Mouse (Mus musculus) stomach, postnatal 0 days (tissue): ENCODE data around the gene 9130213A22Rik. TPM values are rescaled to one million over a fixed set of nuclear protein-coding genes. Genes with fewer than 3 reads are reported as not detected.

Experiments used
- ATAC-seq: fragments of 200-750 bp; cut with Nextera tagmentation; 2 replicates; pipeline ENCODE4 v1.8.0; 2017; ENCODE audit not compliant: low FRiP score, low TSS enrichment
- DNase-seq: peaks from one replicate; pipeline ENCODE4 v3.0.0-alpha.2; 2016; ENCODE audit warnings: low spot score
- H3K27ac ChIP-seq: fragments of 300-500 bp; sonication (generic); replicated peaks from 2 replicates; pipeline ENCODE4 v1.5.1; 2014; ENCODE audit warnings: mild to moderate bottlenecking, control low read depth
- H3K27me3 ChIP-seq: fragments of 300-500 bp; sonication (generic); 2 replicates; pipeline ENCODE4 v1.6.1; 2014; ENCODE audit warnings: low read length; ENCODE audit not compliant: control insufficient read depth, insufficient read depth
- H3K36me3 ChIP-seq: fragments of 300-500 bp; sonication (generic); 2 replicates; pipeline ENCODE4 v1.6.1; 2014; ENCODE audit warnings: low read length, mixed read lengths; ENCODE audit not compliant: control insufficient read depth, insufficient read depth
- H3K4me1 ChIP-seq: fragments of 300-500 bp; sonication (generic); replicated peaks from 2 replicates; pipeline ENCODE4 v1.6.1; 2014; ENCODE audit warnings: antibody characterized with exemption; ENCODE audit not compliant: control insufficient read depth, insufficient read depth
- H3K4me2 ChIP-seq: fragments of 300-500 bp; sonication (generic); replicated peaks from 2 replicates; pipeline ENCODE4 v1.6.1; 2014; ENCODE audit warnings: low read depth, mild to moderate bottlenecking, control low read depth, moderate library complexity
- H3K4me3 ChIP-seq: fragments of 300-500 bp; sonication (generic); 2 replicates; pipeline ENCODE4 v1.5.1; 2014; ENCODE audit warnings: low read depth, low read length, control low read depth
- H3K9ac ChIP-seq: fragments of 300-500 bp; sonication (generic); 2 replicates; pipeline ENCODE4 v1.6.1; 2014; ENCODE audit warnings: mild to moderate bottlenecking, low read length, control low read depth, mixed read lengths
- H3K9me3 ChIP-seq: fragments of 300-500 bp; sonication (generic); 2 replicates; pipeline ENCODE4 v1.6.1; 2016; ENCODE audit warnings: low read length; ENCODE audit not compliant: control insufficient read depth
- CTCF ChIP-seq: IDR thresholded peaks from 2 replicates; pipeline ENCODE4 v1.5.1; 2016; ENCODE audit warnings: antibody characterized with exemption, low read depth, mild to moderate bottlenecking, moderate library complexity
- EP300 ChIP-seq: optimal IDR thresholded peaks from 2 replicates; pipeline ENCODE3; 2016; ENCODE audit warnings: antibody characterized with exemption
- WGBS: fragments of 180-500 bp; shearing (Covaris S2); extraction: QIAGEN DNeasy Blood & Tissue Kit; methylation state at CpG from one replicate; pipeline ENCODE4 v1.1.7; 2014; 5-methylcytosine and 5-hydroxymethylcytosine counted together
- polyA plus RNA-seq: library from polyadenylated mRNA; unstranded; fragments of >200 nt; fragmentation: Nextera tagmentation; extraction: Ambion mirVana; gene quantifications from 2 replicates; pipeline ENCODE4 v1.2.1, GENCODE M21; 2015

9130213A22Rik gene
- polyA plus RNA-seq, 1 experiment from 2014 or later = 0.24 TPM

DNA sequence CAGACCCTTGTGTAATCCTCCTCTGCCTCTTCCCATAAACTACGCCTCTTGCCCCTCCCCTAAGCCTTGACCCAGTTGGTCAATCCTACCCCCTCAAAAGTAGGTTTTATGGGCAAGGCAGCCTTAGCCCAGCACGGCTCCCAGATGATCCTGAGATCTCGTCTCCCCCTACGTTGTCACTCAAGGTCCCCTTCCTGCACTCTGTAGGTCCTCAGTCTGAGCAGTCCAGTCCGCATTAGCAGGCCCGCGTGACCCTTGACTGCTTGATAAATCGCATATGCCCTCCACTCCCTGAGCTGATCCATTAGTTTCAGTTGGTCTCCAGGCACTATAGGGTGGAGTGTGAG lies 12.2 kb upstream of the 9130213A22Rik start:
- Histone ChIP-seq H3K27me3 (no peaks in the 10 kb centered on the region), H3K9me3 (no peaks in the 10 kb centered on the region), H3K4me2 (peak overlapping the region; percentile 70), H3K36me3 (no peaks in the 10 kb centered on the region), H3K9ac (peak overlapping the region; percentile 48; the same call in 1 of the 2 replicates), H3K4me1 (peaks cover 4% of the 10 kb centered on the region; the same call in 1 of the 2 replicates), H3K4me3 (peak overlapping the region; percentile 45), H3K27ac (no peak overlapping the region)
- DNase-seq (no peak), ATAC-seq (no peak)
- no peak for TF ChIP-seq CTCF
- no peak for TF ChIP-seq EP300
- WGBS = 27% methylated on average over 8 of the region's 8 CpGs

DNA sequence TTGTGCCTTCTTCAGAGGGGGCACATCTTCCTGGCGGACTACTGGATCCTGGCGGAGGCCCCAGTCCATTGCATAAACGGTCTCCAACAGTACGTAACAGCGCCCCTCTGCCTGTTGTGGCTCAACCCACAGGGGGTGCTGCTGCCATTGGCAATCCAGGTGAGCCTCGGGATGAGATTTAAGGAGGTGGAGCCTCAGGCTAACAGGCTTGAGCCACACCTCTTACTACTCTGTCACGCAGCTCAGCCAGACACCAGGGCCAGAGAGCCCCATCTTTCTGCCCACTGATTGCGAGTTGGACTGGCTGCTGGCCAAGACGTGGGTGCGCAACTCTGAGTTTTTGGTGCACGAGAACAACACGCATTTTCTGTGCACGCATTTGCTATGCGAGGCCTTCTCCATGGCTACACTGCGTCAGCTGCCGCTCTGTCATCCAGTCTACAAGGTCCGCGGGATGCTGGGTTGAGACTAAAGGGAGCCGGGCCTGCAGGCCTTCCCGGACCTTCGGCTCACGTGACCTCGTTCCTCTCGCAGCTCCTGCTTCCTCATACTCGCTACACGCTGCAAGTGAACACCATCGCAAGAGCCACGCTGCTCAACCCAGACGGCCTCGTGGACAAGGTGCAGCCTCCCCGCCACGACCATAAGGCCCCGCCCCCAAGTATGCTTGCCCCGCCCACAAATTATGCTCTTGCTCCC lies 11.7 kb upstream of the 9130213A22Rik start:
- no peaks in the 10 kb centered on the region for H3K27me3 ChIP-seq
- H3K36me3 ChIP-seq = no peaks in the 10 kb centered on the region
- DNase-seq (peak; percentile 72), ATAC-seq (peak; percentile 82)
- 3% methylated on average over 34 of the region's 34 CpGs for WGBS
- peak overlapping the region; percentile 70 for H3K4me2 ChIP-seq
- H3K4me1 ChIP-seq = peaks cover 4% of the 10 kb centered on the region; the same call in 1 of the 2 replicates
- peak overlapping the region; percentile 45 for H3K4me3 ChIP-seq
- peak; percentile 77 for TF ChIP-seq CTCF
- TF ChIP-seq EP300 = no peak
- peak overlapping the region; percentile 48 for H3K9ac ChIP-seq
- H3K9me3 ChIP-seq = no peaks in the 10 kb centered on the region
- H3K27ac ChIP-seq = peak overlapping the region; percentile 63

DNA sequence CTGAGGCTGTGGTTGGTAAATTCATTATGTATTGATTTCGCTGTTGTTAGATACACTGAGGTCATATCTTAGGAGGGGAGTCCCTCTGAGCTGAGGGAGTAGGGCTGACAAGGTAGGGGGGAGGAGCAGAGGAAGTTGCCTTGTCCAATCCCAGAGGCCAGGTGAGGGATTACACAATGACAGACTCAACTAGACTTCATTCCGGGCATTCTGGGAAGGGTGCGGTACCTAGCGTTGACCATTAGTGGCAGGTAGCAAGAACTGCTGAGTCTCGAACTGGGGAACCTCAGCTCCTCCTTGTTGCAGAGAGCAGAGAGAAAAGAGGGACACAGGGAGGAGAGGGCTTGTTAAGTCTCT lies 11.2 kb upstream of the 9130213A22Rik start:
- peak overlapping the region; percentile 63; the same call in 1 of the 2 replicates for H3K27ac ChIP-seq
- H3K27me3 ChIP-seq = no peaks in the 10 kb centered on the region
- peak overlapping the region; percentile 70; the same call in 1 of the 2 replicates for H3K4me2 ChIP-seq
- peak overlapping the region; percentile 45 for H3K4me3 ChIP-seq
- 31% methylated on average over 5 of the region's 5 CpGs for WGBS
- peak overlapping the region; percentile 48 for H3K9ac ChIP-seq
- no peak for TF ChIP-seq EP300
- no peak for TF ChIP-seq CTCF
- H3K9me3 ChIP-seq = no peaks in the 10 kb centered on the region
- DNase-seq (peak; percentile 58), ATAC-seq (peak; percentile 64)
- peaks cover 4% of the 10 kb centered on the region; the same call in 1 of the 2 replicates for H3K4me1 ChIP-seq
- H3K36me3 ChIP-seq = no peaks in the 10 kb centered on the region

DNA sequence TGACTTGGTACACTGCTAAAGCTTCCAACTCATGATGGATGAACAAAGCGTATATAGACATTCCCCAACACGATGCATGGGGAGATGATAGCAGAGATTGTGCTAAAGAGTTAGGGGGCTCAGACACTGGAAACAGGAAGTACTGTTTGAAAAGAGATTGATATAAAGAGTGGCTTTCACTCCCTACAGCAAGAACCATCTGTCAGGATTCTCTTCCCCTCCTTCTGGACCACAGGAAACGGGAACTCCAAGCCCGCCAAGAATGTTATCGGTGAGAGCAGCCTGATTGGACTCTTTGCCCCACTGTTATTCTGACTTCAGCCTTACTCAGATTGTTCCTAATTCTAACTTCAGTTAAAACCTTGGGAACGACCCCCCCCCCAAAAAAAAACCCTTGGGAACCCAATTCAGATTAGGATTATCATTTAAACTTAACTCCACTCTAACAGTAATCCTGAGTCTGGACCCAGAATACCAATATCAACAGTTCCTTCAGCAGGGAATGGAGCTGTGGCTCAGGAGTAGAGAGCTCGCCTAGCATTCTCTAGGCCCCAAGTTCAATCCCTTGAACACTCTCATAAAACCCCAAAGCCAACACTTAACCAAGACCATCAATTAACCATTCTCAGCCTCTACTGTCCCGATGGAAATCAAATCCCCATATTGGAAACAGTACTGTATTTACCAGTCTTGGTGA lies 6.2 kb upstream of the 9130213A22Rik start:
- no peaks in the 10 kb centered on the region for H3K9me3 ChIP-seq
- DNase-seq (no peak), ATAC-seq (no peak)
- 69% methylated on average over 8 of the region's 8 CpGs for WGBS
- H3K4me2 ChIP-seq = no peak overlapping the region
- H3K9ac ChIP-seq = no peak overlapping the region
- no peak overlapping the region for H3K27ac ChIP-seq
- H3K4me1 ChIP-seq = no peaks in the 10 kb centered on the region
- no peaks in the 10 kb centered on the region for H3K36me3 ChIP-seq
- H3K27me3 ChIP-seq = no peaks in the 10 kb centered on the region
- no peak for TF ChIP-seq CTCF
- TF ChIP-seq EP300 = no peak
- no peak overlapping the region for H3K4me3 ChIP-seq

DNA sequence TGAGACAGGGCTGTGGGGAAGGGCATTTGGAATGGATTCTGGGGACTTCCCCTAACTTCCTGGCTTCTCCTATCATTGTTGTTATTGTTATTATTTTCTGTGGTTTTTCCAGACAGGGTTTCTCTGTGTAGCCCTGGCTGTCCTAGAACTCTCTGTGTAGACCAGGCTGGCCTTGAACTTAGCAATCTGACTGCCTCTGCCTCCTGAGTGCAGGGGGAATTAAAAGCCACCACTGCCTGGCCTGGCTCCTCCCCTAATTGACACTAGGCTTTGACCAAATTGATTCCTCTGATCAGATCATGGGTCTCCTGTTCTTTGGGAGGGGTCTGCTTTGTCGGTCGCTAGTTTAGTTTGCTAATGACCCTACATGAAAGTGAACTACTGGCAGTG lies 4.3 kb upstream of the 9130213A22Rik start:
- no peaks in the 10 kb centered on the region for H3K36me3 ChIP-seq
- ATAC-seq (no peak), DNase-seq (no peak)
- TF ChIP-seq CTCF = no peak
- TF ChIP-seq EP300 = no peak
- 67% methylated on average over 2 of the region's 2 CpGs for WGBS
- no peaks in the 10 kb centered on the region for H3K9me3 ChIP-seq
- peak overlapping the region; percentile 74; the same call in 1 of the 2 replicates for H3K27ac ChIP-seq
- H3K4me2 ChIP-seq = peak overlapping the region; percentile 65; the same call in 1 of the 2 replicates
- H3K4me1 ChIP-seq = no peaks in the 10 kb centered on the region
- 0 out of 2 replicates have a peak overlapping the region, but pooled peaks have one; percentile 37 for H3K4me3 ChIP-seq
- H3K9ac ChIP-seq = 0 out of 2 replicates have a peak overlapping the region, but pooled peaks have one; percentile 35
- H3K27me3 ChIP-seq = no peaks in the 10 kb centered on the region
